Mouse (Mus musculus) midbrain, embryonic 16.5 days (tissue): ENCODE results near the gene Unc45b. TPM values are rescaled to one million over a fixed set of nuclear protein-coding genes. Genes with fewer than 3 reads are reported as not detected.

Experiments
- ATAC-seq: fragments of 200-750 bp; cut with Nextera tagmentation; 2 replicates; pipeline ENCODE4 v1.8.0; 2017; ENCODE audit warnings: moderate TSS enrichment
- H3K27ac ChIP-seq: fragments of 300-500 bp; sonication (generic); 2 replicates; pipeline ENCODE4 v1.5.1; 2014; ENCODE audit warnings: mild to moderate bottlenecking, low read length, mixed read lengths
- H3K27me3 ChIP-seq: fragments of 300-500 bp; sonication (generic); 2 replicates; pipeline ENCODE4 v1.6.1; 2014; ENCODE audit warnings: low read depth, low read length, mixed read lengths; ENCODE audit not compliant: control insufficient read depth, insufficient read depth
- H3K36me3 ChIP-seq: fragments of 300-500 bp; sonication (generic); 2 replicates; pipeline ENCODE4 v1.6.1; 2014; ENCODE audit warnings: mild to moderate bottlenecking, low read length, moderate library complexity, mixed read lengths; ENCODE audit not compliant: control insufficient read depth, insufficient read depth
- H3K4me1 ChIP-seq: fragments of 300-500 bp; sonication (generic); 2 replicates; pipeline ENCODE4 v1.6.1; 2014; ENCODE audit warnings: mild to moderate bottlenecking, low read length, mixed read lengths; ENCODE audit not compliant: control insufficient read depth, insufficient read depth
- H3K4me2 ChIP-seq: fragments of 300-500 bp; sonication (generic); 2 replicates; pipeline ENCODE4 v1.6.1; 2014; ENCODE audit warnings: mild to moderate bottlenecking, low read length, mixed read lengths
- H3K4me3 ChIP-seq: fragments of 300-500 bp; sonication (generic); 2 replicates; pipeline ENCODE4 v1.5.1; 2014; ENCODE audit warnings: low read depth, mild to moderate bottlenecking, low read length, moderate library complexity, mixed read lengths
- H3K9ac ChIP-seq: fragments of 300-500 bp; sonication (generic); 2 replicates; pipeline ENCODE4 v1.6.1; 2014; ENCODE audit warnings: low read depth, low read length, mixed read lengths
- H3K9me3 ChIP-seq: fragments of 300-500 bp; sonication (generic); replicated peaks from 2 replicates; pipeline ENCODE4 v1.6.1; 2014; ENCODE audit warnings: mild to moderate bottlenecking, low read length, mixed read lengths; ENCODE audit not compliant: control insufficient read depth, poor library complexity, severe bottlenecking
- WGBS: fragments of 180-500 bp; shearing (Covaris S2); extraction: QIAGEN DNeasy Blood & Tissue Kit; methylation state at CpG from one replicate; pipeline ENCODE4 v1.1.7; 2014; 5-methylcytosine and 5-hydroxymethylcytosine counted together
- polyA plus RNA-seq: library from polyadenylated mRNA; unstranded; fragments of >200 nt; fragmentation: Nextera tagmentation; extraction: Ambion mirVana; gene quantifications from 2 replicates; pipeline ENCODE4 v1.2.1, GENCODE M21; 2015

Gene Unc45b
- 0.78 and 1.5 TPM in 2 replicates for polyA plus RNA-seq

GRCm38 (mm10) chr11:82910250-82910649 is at the start of gene Unc45b:
Gene Unc45b (plus strand): TSS chr11:82910550.
- no peaks in the 10 kb centered on the region for H3K9me3 ChIP-seq
- H3K4me3 ChIP-seq: no peak within 1 kb of the TSS
- H3K9ac ChIP-seq: no peak within 1 kb of the TSS
- H3K27ac ChIP-seq: no peak within 1 kb of the TSS
- peaks cover 3% of the 10 kb centered on the region; the same call in 1 of the 2 replicates for H3K27me3 ChIP-seq
- WGBS: 90% methylated on average over 4 of the region's 4 CpGs
- H3K4me1 ChIP-seq: peaks cover 11% of the 10 kb centered on the region
- ATAC-seq: no peak
- peaks cover 4% of the 10 kb centered on the region; the same call in 1 of the 2 replicates for H3K36me3 ChIP-seq
- no peak within 1 kb of the TSS for H3K4me2 ChIP-seq

DNA sequence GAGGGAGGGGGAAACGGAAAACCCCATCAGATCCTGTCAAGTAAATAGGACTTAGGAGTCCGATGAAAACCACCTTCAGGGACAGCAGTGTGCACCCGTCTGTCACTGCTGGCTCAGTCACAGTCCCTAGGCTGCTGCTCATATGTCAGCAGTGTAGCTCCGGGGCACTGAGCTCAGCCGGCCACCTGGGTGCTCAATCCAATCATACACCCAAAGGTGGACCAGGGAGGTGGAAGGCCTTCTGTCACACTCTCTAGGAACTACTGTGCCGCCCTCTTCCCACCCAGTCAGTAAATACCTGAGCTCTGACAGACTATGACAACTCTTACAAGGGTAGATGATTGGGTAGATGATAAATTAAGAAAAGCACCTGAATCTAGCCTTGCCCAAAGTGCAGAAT is 49.6 kb upstream of the Unc45b start:
- Histone ChIP-seq H3K9me3 (no peaks in the 10 kb centered on the region), H3K9ac (no peak overlapping the region), H3K4me2 (no peak overlapping the region), H3K4me3 (no peak overlapping the region), H3K27ac (no peak overlapping the region), H3K27me3 (no peaks in the 10 kb centered on the region), H3K4me1 (peaks cover 8% of the 10 kb centered on the region; the same call in 1 of the 2 replicates), H3K36me3 (no peaks in the 10 kb centered on the region)
- ATAC-seq: no peak
- WGBS: 86% methylated on average over 6 of the region's 6 CpGs

DNA sequence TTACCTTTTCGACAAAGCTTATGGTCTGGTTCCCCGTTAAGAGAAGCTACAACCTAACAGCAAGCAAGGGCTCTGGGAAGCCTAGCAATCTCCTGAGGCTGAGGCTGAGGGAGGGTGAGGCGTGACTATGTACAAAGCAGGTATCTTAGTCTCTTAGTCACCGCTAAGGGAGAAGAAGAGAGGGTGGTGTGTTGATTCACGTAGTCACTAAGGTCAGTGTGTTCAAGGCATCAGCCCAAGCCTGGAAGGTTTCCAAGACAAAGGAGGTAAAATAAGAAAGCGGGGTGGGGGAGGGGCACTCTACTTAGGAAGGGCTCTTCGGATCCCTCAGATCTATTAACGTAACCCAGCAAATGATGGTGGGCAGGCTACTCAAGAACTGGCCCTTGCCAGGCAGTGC is 48.8 kb upstream of the Unc45b start:
- 73% methylated on average over 8 of the region's 8 CpGs for WGBS
- no peaks in the 10 kb centered on the region for H3K27me3 ChIP-seq
- H3K36me3 ChIP-seq: no peaks in the 10 kb centered on the region
- H3K9ac ChIP-seq: no peak overlapping the region
- H3K4me2 ChIP-seq: no peak overlapping the region
- H3K4me3 ChIP-seq: no peak overlapping the region
- no peaks in the 10 kb centered on the region for H3K9me3 ChIP-seq
- no peak overlapping the region for H3K27ac ChIP-seq
- peaks cover 8% of the 10 kb centered on the region; the same call in 1 of the 2 replicates for H3K4me1 ChIP-seq
- no peak for ATAC-seq

DNA sequence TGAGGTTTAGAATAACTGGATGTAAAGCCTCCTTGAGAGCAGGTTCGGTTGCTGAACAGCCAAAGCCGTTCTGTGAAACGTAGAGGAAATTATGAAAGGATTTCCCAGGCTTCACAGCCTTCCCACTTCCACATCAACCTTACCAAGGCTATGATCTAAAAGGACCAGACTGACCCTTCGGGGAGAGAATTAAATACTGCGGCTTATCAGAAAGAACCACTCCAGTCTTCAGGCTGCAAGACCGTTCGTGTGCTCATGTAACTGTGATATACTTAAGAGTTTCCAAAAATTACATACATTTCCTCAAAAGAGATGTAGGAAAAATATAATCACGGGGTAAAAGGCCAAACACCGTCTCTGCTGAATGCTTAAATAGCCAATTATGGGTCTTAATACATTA is 47.7 kb upstream of the Unc45b start:
- no peak for ATAC-seq
- H3K4me3 ChIP-seq: no peak overlapping the region
- no peaks in the 10 kb centered on the region for H3K27me3 ChIP-seq
- H3K9me3 ChIP-seq: no peaks in the 10 kb centered on the region
- H3K4me2 ChIP-seq: no peak overlapping the region
- no peak overlapping the region for H3K27ac ChIP-seq
- H3K9ac ChIP-seq: no peak overlapping the region
- H3K36me3 ChIP-seq: no peaks in the 10 kb centered on the region
- WGBS: 48% methylated on average over 9 of the region's 9 CpGs
- H3K4me1 ChIP-seq: peaks cover 8% of the 10 kb centered on the region; the same call in 1 of the 2 replicates

GRCm38 (mm10) chr11:82863059-82863458 is 47.3 kb upstream of the Unc45b start:
- no peak overlapping the region for H3K27ac ChIP-seq
- H3K9me3 ChIP-seq: no peaks in the 10 kb centered on the region
- no peak overlapping the region for H3K4me3 ChIP-seq
- no peak overlapping the region for H3K9ac ChIP-seq
- H3K4me2 ChIP-seq: no peak overlapping the region
- 28% methylated on average over 2 of the region's 2 CpGs for WGBS
- peaks cover 8% of the 10 kb centered on the region; the same call in 1 of the 2 replicates for H3K4me1 ChIP-seq
- ATAC-seq: no peak
- no peaks in the 10 kb centered on the region for H3K27me3 ChIP-seq
- no peaks in the 10 kb centered on the region for H3K36me3 ChIP-seq

GRCm38 (mm10) chr11:82863488-82863931 is 46.8 kb upstream of the Unc45b start:
- H3K4me2 ChIP-seq: no peak overlapping the region
- H3K9ac ChIP-seq: no peak overlapping the region
- peaks cover 8% of the 10 kb centered on the region; the same call in 1 of the 2 replicates for H3K4me1 ChIP-seq
- 35% methylated on average over 4 of the region's 4 CpGs for WGBS
- no peaks in the 10 kb centered on the region for H3K9me3 ChIP-seq
- H3K4me3 ChIP-seq: no peak overlapping the region
- ATAC-seq: no peak
- no peak overlapping the region for H3K27ac ChIP-seq
- no peaks in the 10 kb centered on the region for H3K27me3 ChIP-seq
- no peaks in the 10 kb centered on the region for H3K36me3 ChIP-seq

- H3K9me3 ChIP-seq: no peaks in the 10 kb centered on the region
- H3K27me3 ChIP-seq: no peaks in the 10 kb centered on the region
- H3K4me1 ChIP-seq: peaks cover 8% of the 10 kb centered on the region; the same call in 1 of the 2 replicates
- H3K4me2 ChIP-seq: no peak overlapping the region
- H3K27ac ChIP-seq: no peak overlapping the region
- no peaks in the 10 kb centered on the region for H3K36me3 ChIP-seq
- H3K4me3 ChIP-seq: no peak overlapping the region
- H3K9ac ChIP-seq: no peak overlapping the region
- 80% methylated on average over 10 of the region's 10 CpGs for WGBS
- ATAC-seq: no peak
Observed at GRCm38 (mm10) chr11:82865957-82866356, 44.4 kb upstream of the Unc45b start.

DNA sequence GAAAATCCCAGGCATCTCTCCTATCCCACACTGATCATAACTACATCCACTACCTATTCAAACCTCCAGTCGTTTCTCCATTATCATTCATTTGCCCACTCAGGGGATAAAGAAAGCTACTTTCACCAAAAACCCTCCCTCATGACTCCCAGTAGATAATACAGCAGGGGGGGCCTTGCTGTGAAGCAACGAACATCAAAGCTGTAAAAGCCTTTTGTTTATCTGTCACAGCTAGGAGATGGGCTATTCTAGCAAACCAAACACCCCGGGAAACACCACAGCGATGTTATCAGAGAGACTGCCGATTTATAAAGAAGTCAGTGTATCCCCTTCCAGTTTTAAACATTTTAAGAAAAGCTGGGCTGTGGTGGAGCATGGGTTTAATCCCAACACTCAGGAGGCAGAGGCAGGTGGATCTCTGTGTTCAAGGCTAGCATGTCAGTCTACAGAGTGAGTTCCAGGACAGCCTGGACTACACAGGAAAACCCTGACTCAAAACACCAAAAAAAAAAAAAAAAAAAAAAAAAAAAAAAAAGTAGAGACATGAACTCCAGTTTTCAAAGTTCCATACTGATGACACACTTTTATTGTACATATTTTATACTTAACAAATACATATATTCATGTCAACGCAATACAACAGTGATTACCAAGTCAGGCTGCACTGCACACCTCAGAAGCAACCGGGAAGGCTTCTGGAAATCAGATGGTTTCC is 43.3 kb upstream of the Unc45b start:
- H3K9ac ChIP-seq: no peak overlapping the region
- H3K27me3 ChIP-seq: no peaks in the 10 kb centered on the region
- H3K9me3 ChIP-seq: no peaks in the 10 kb centered on the region
- no peaks in the 10 kb centered on the region for H3K36me3 ChIP-seq
- 29% methylated on average over 7 of the region's 7 CpGs for WGBS
- no peak overlapping the region for H3K4me2 ChIP-seq
- no peak for ATAC-seq
- H3K27ac ChIP-seq: no peak overlapping the region
- H3K4me3 ChIP-seq: no peak overlapping the region
- H3K4me1 ChIP-seq: peaks cover 8% of the 10 kb centered on the region; the same call in 1 of the 2 replicates

DNA sequence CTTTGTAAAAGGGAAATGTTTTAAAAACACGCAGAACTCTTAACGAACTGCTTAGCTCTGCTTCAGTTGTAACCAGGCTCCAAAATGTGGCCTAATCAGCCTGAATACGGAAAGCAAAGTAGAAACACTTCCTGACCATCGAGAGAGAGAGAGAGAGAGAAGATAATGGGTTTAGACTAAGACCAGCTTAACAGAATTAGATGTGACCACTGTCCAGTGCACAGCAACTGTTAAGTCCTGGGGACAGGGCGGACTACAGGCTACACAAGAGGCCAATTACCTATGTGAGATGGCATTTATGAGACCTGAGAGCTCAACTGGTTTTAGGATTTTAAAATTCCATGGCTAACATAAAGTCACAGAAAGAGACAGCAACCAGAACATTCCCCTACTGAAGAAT is 42.4 kb upstream of the Unc45b start:
- H3K27me3 ChIP-seq: no peaks in the 10 kb centered on the region
- H3K9ac ChIP-seq: no peak overlapping the region
- no peak overlapping the region for H3K4me3 ChIP-seq
- 61% methylated on average over 5 of the region's 5 CpGs for WGBS
- peaks cover 2% of the 10 kb centered on the region; the same call in 1 of the 2 replicates for H3K4me1 ChIP-seq
- no peak overlapping the region for H3K4me2 ChIP-seq
- no peak overlapping the region for H3K27ac ChIP-seq
- ATAC-seq: no peak
- no peaks in the 10 kb centered on the region for H3K36me3 ChIP-seq
- no peaks in the 10 kb centered on the region for H3K9me3 ChIP-seq
